In the genomic region with DNA sequence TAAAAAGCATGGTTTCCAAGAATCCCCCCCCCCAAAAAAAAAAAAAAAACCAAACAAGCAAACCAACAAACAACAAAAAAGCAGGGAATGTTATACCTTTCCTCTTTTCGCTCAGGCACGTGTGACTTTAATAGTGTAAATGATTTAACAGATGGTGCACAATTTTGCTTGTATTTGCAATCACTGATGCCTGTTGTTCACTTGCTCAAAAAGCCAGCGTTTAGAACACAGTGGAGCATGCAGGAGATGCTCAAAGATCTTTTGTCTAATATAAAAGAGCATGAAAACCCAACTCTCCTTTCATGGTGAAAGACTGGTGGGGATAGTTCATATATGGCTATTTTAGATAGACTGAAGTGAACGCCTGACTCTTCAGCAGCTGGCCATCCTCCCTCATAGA, we compare ENCODE assay signal across 9 mouse cellular contexts. TPM values are rescaled to one million over a fixed set of nuclear protein-coding genes. Genes with fewer than 3 reads are reported as not detected.
A peak's percentile ranks its signal among the peaks of the same experiment; 100 is the strongest.
DNase-seq lines count a peak whose midpoint lies in the region; ATAC-seq and TF ChIP-seq lines count a peak whose summit lies in the region.
"Had no signal": no experiment of that assay in that cellular context is flagged by ENCODE, and none has a peak within 500 bp of the region (broad histone marks: within the 10 kb centered on the region; RNA-seq: fewer than 3 reads in every experiment).

No protein-coding gene starts in this region.

- H3K9me3 ChIP-seq in embryonic facial prominence, embryonic 12.5 days = no peaks in the 10 kb centered on the region
- H3K9me3 ChIP-seq in hindbrain, embryonic 11.5 days (ENCODE audit: control insufficient read depth, low read length) = no peaks in the 10 kb centered on the region
- H3K9me3 ChIP-seq in midbrain, embryonic 14.5 days (ENCODE audit: control insufficient read depth, low read length) = no peaks in the 10 kb centered on the region

- intact Hi-C loops in left cerebral cortex, adult 2 months (cut with DNase I) = loop anchor here (10.0 kb wide), 1 partner anchor 305 kb away; a partner anchor contains a TSS
- intact Hi-C loops in left cerebral cortex, postnatal 4 days (cut with DNase I) = no loop called here

- H3K27me3 ChIP-seq in embryonic facial prominence, embryonic 12.5 days = peaks cover 25% of the 10 kb centered on the region
- H3K27me3 ChIP-seq in hindbrain, embryonic 11.5 days (ENCODE audit: control insufficient read depth, insufficient read depth, low read length) = no peaks in the 10 kb centered on the region
- H3K27me3 ChIP-seq in midbrain, embryonic 14.5 days (ENCODE audit: control insufficient read depth, insufficient read depth, low read length) = no peaks in the 10 kb centered on the region

- 0 out of 2 replicates have a peak overlapping the region, but pooled peaks have one; percentile 100 for H3K4me2 ChIP-seq in embryonic facial prominence, embryonic 12.5 days (replicated peaks)
- peak overlapping the region; percentile 55 for H3K4me2 ChIP-seq in hindbrain, embryonic 11.5 days (replicated peaks; ENCODE audit: low read depth, low read length)
- H3K4me2 ChIP-seq in midbrain, embryonic 14.5 days (ENCODE audit: low read length) = peak overlapping the region; percentile 73

- peak overlapping the region; percentile 85; the same call in 1 of the 2 replicates for H3K4me3 ChIP-seq in left cerebral cortex, adult 2 months
- H3K4me3 ChIP-seq in embryonic facial prominence, embryonic 12.5 days = peak overlapping the region; percentile 75; the same call in 1 of the 2 replicates
- H3K4me3 ChIP-seq in hindbrain, embryonic 11.5 days (ENCODE audit: low read depth, low read length) = peak overlapping the region; percentile 93; the same call in 1 of the 2 replicates
- peak overlapping the region; percentile 97 for H3K4me3 ChIP-seq in midbrain, embryonic 14.5 days (replicated peaks; ENCODE audit: low read depth, low read length)

- H3K36me3 ChIP-seq in embryonic facial prominence, embryonic 12.5 days = no peaks in the 10 kb centered on the region
- no peaks in the 10 kb centered on the region for H3K36me3 ChIP-seq in hindbrain, embryonic 11.5 days (ENCODE audit: control insufficient read depth, insufficient read depth, low read length)
- no peaks in the 10 kb centered on the region for H3K36me3 ChIP-seq in midbrain, embryonic 14.5 days (ENCODE audit: control insufficient read depth, insufficient read depth, low read length)
- H3K36me3 ChIP-seq: G1E had no signal

- WGBS in embryonic facial prominence, embryonic 12.5 days = 55% methylated on average over 4 of the region's 4 CpGs
- WGBS in hindbrain, embryonic 11.5 days = 35% methylated on average over 4 of the region's 4 CpGs
- WGBS in midbrain, embryonic 14.5 days = 40% methylated on average over 4 of the region's 4 CpGs

- H3K9ac ChIP-seq in embryonic facial prominence, embryonic 12.5 days = no peak overlapping the region
- no peak overlapping the region for H3K9ac ChIP-seq in hindbrain, embryonic 11.5 days (ENCODE audit: low read depth, low read length)
- peak overlapping the region; percentile 99; the same call in 1 of the 2 replicates for H3K9ac ChIP-seq in midbrain, embryonic 14.5 days (replicated peaks; ENCODE audit: low read length)

- no peak for TF ChIP-seq CTCF in left cerebral cortex, adult 2 months (IDR thresholded peaks at IDR 0.05)

- no peak for DNase-seq in left cerebral cortex, adult 2 months (ENCODE audit: extremely low spot score in 1 of 2, low spot score in 2 of 2)
- no peak for DNase-seq in left cerebral cortex, postnatal 4 days
- peak; percentile 34 for DNase-seq in hindbrain, embryonic 11.5 days (ENCODE audit: low spot score)
- DNase-seq in midbrain, embryonic 14.5 days = no peak
- DNase-seq in adrenal gland, postnatal 4 days (ENCODE audit: low spot score in 2 of 2) = no peak
- DNase-seq in thymus, adult 18-20 months = no peak

- no peak overlapping the region for H3K27ac ChIP-seq in left cerebral cortex, adult 2 months
- H3K27ac ChIP-seq in embryonic facial prominence, embryonic 12.5 days = no peak overlapping the region
- no peak overlapping the region for H3K27ac ChIP-seq in hindbrain, embryonic 11.5 days (ENCODE audit: low read depth, low read length)
- H3K27ac ChIP-seq in midbrain, embryonic 14.5 days (replicated peaks; ENCODE audit: low read depth, low read length) = no peak overlapping the region

- no peak for ATAC-seq in embryonic facial prominence, embryonic 12.5 days (ENCODE audit: insufficient number of reproducible peaks, insufficient read depth, low FRiP score, low TSS enrichment)
- ATAC-seq in hindbrain, embryonic 11.5 days (ENCODE audit: low FRiP score) = no peak
- no peak for ATAC-seq in midbrain, embryonic 14.5 days (ENCODE audit: low FRiP score, low TSS enrichment)
- no peak for ATAC-seq in CD4-positive, CD25-positive, alpha-beta regulatory T cell, adult 4 months

- peaks cover 3% of the 10 kb centered on the region; the same call in 1 of the 2 replicates for H3K4me1 ChIP-seq in embryonic facial prominence, embryonic 12.5 days
- H3K4me1 ChIP-seq in hindbrain, embryonic 11.5 days (replicated peaks; ENCODE audit: control insufficient read depth, insufficient read depth, low read length) = peaks cover 3% of the 10 kb centered on the region; the same call in 1 of the 2 replicates
- peaks cover 46% of the 10 kb centered on the region for H3K4me1 ChIP-seq in midbrain, embryonic 14.5 days (ENCODE audit: control insufficient read depth, insufficient read depth, low read length)

RNA-seq across cellular contexts. Expression of a gene that starts 0.7 kb away (rescaled TPM):
- total RNA-seq in left cerebral cortex, adult 2 months (2021) = 10 to 100 TPM; 41.6 to 42.4 TPM
- total RNA-seq in left cerebral cortex, postnatal 4 days (2021) = 10 to 100 TPM; 82.2 to 93.0 TPM
- polyA plus RNA-seq in embryonic facial prominence, embryonic 12.5 days (2016; fragmentation: Nextera tagmentation; extraction: Ambion mirVana) = 3.6 and 4.5 TPM in 2 replicates
- polyA plus RNA-seq in hindbrain, embryonic 11.5 days (2014; fragmentation: Nextera tagmentation; extraction: Ambion mirVana) = 13.3 and 14.9 TPM in 2 replicates
- 30.8 and 33.1 TPM in 2 replicates for polyA plus RNA-seq in midbrain, embryonic 14.5 days (2014; fragmentation: Nextera tagmentation; extraction: Ambion mirVana)
- 1 to 10 TPM; 2.8 to 4.1 TPM for total RNA-seq in adrenal gland, postnatal 4 days (2021)
- polyA plus RNA-seq in CD4-positive, CD25-positive, alpha-beta regulatory T cell, adult 4 months (2017; shearing (Covaris generic)) = 10 to 100 TPM; 10.2 to 20.0 TPM
- polyA plus RNA-seq: G1E had no signal
